Mouse (Mus musculus) lung, postnatal 0 days (tissue): ENCODE measurements around the gene Scml4.

Experiments used
- CTCF ChIP-seq: IDR thresholded peaks from 2 replicates; pipeline ENCODE4 v1.5.1; 2016; ENCODE audit warnings: antibody characterized with exemption, mild to moderate bottlenecking
- EP300 ChIP-seq: IDR thresholded peaks from 2 replicates; pipeline ENCODE4 v1.6.1; 2016; ENCODE audit warnings: antibody characterized with exemption, mild to moderate bottlenecking, control low read depth

GRCm38 (mm10) chr10:42952046-42952420, 91.9 kb downstream of the Scml4 start:
- TF ChIP-seq CTCF (no peak), EP300 (no peak)
